Comparison of ENCODE assay signal across 23 mouse cellular contexts in the genomic region with DNA sequence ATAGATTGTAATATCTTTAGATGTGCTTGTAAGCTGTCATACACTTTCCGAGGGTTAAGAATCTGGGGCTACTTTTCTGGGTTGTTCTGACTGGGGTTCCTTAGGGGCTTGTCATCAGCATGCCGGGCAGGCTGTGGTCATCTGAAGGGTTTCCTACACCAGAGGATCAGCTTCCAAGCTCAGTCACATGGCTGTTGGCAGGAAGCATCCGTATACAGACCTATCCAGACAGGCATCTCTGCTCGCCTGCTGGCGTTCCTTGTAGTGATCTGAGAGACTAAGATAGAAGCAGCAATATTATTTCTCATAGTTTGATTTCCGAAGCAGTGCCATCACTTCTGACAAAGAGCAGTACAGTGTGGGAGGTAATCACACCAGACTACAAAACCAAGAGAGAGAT. TPM values are rescaled to one million over a fixed set of nuclear protein-coding genes. Genes with fewer than 3 reads are reported as not detected.
A peak's percentile ranks its signal among the peaks of the same experiment; 100 is the strongest.
DNase-seq lines count a peak whose midpoint lies in the region; ATAC-seq lines count a peak whose summit lies in the region.
"Had no signal": no experiment of that assay in that cellular context is flagged by ENCODE, and none has a peak within 500 bp of the region (broad histone marks: within the 10 kb centered on the region; RNA-seq: fewer than 3 reads in every experiment).

No protein-coding gene starts in this region.

- H3K4me1 ChIP-seq in heart, embryonic 12.5 days (replicated peaks): peaks cover 25% of the 10 kb centered on the region
- H3K4me1 ChIP-seq in midbrain, embryonic 15.5 days: peaks cover 13% of the 10 kb centered on the region
- H3K4me1 ChIP-seq in forebrain, embryonic 10.5 days: peaks cover 12% of the 10 kb centered on the region

- H3K27me3 ChIP-seq in heart, embryonic 12.5 days (replicated peaks): no peaks in the 10 kb centered on the region
- no peaks in the 10 kb centered on the region for H3K27me3 ChIP-seq in midbrain, embryonic 15.5 days (replicated peaks)
- H3K27me3 ChIP-seq in forebrain, embryonic 10.5 days (ENCODE audit: poor library complexity, severe bottlenecking): no peaks in the 10 kb centered on the region
- H3K27me3 ChIP-seq: embryonic facial prominence, embryonic 15.5 days; forebrain, embryonic 15.5 days; liver, embryonic 13.5 days had no signal

- no peak for ATAC-seq in heart, embryonic 12.5 days (ENCODE audit: insufficient number of reproducible peaks, low FRiP score)
- no peak for ATAC-seq in midbrain, embryonic 15.5 days (replicated peaks)
- ATAC-seq: CD4-positive, CD25-positive, alpha-beta regulatory T cell, adult 4 months; forebrain, embryonic 15.5 days had no signal

- H3K9ac ChIP-seq in heart, embryonic 12.5 days: no peak overlapping the region
- H3K9ac ChIP-seq in midbrain, embryonic 15.5 days: no peak overlapping the region
- H3K9ac ChIP-seq: embryonic facial prominence, embryonic 15.5 days; forebrain, embryonic 15.5 days; hindbrain, embryonic 14.5 days; liver, embryonic 13.5 days had no signal

- H3K4me3 ChIP-seq in heart, embryonic 12.5 days: no peak overlapping the region
- no peak overlapping the region for H3K4me3 ChIP-seq in midbrain, embryonic 15.5 days
- no peak overlapping the region for H3K4me3 ChIP-seq in forebrain, embryonic 10.5 days
- H3K4me3 ChIP-seq: embryonic facial prominence, embryonic 15.5 days; forebrain, embryonic 15.5 days; liver, embryonic 13.5 days had no signal

- no peak overlapping the region for H3K4me2 ChIP-seq in heart, embryonic 12.5 days
- no peak overlapping the region for H3K4me2 ChIP-seq in midbrain, embryonic 15.5 days
- H3K4me2 ChIP-seq: embryonic facial prominence, embryonic 15.5 days; forebrain, embryonic 15.5 days; hindbrain, embryonic 14.5 days; liver, embryonic 13.5 days; midbrain, embryonic 11.5 days had no signal

- H3K27ac ChIP-seq in heart, embryonic 12.5 days (ENCODE audit: poor library complexity, severe bottlenecking): no peak overlapping the region
- H3K27ac ChIP-seq in midbrain, embryonic 15.5 days: no peak overlapping the region
- H3K27ac ChIP-seq in forebrain, embryonic 10.5 days: no peak overlapping the region
- H3K27ac ChIP-seq: embryonic facial prominence, embryonic 15.5 days; forebrain, embryonic 15.5 days; hindbrain, embryonic 14.5 days; liver, embryonic 13.5 days had no signal

- H3K9me3 ChIP-seq in heart, embryonic 12.5 days (replicated peaks): no peaks in the 10 kb centered on the region
- H3K9me3 ChIP-seq in midbrain, embryonic 15.5 days: no peaks in the 10 kb centered on the region
- no peaks in the 10 kb centered on the region for H3K9me3 ChIP-seq in forebrain, embryonic 10.5 days
- H3K9me3 ChIP-seq: embryonic facial prominence, embryonic 15.5 days; forebrain, embryonic 15.5 days; liver, embryonic 13.5 days had no signal

- DNase-seq in heart, adult 11 months: peak; percentile 96
- peak; percentile 12 for DNase-seq in right cerebral cortex, adult 18-20 months
- no peak for DNase-seq in right cerebral cortex, postnatal 4 days
- DNase-seq in gastrocnemius, postnatal 10 days: peak; percentile 18
- DNase-seq in heart, postnatal 4 days: peak; percentile 38
- no peak for DNase-seq in forebrain, embryonic 10.5 days (ENCODE audit: extremely low spot score, low spot score)
- DNase-seq: kidney, adult 2 months; left cerebral cortex, postnatal 4 days; liver, embryonic 13.5 days; lung, postnatal 10 days; thymus, postnatal 25 days had no signal

- H3K36me3 ChIP-seq in heart, embryonic 12.5 days: peaks cover 5% of the 10 kb centered on the region; the same call in 1 of the 2 replicates
- H3K36me3 ChIP-seq in midbrain, embryonic 15.5 days (replicated peaks): no peaks in the 10 kb centered on the region
- H3K36me3 ChIP-seq in forebrain, embryonic 10.5 days (replicated peaks): 0 out of 2 replicates have a peak, but pooled peaks cover 8% of the 10 kb centered on the region
- H3K36me3 ChIP-seq: embryonic facial prominence, embryonic 15.5 days; forebrain, embryonic 15.5 days had no signal

- WGBS in heart, embryonic 12.5 days: 61% methylated on average over 6 of the region's 6 CpGs
- 90% methylated on average over 6 of the region's 6 CpGs for WGBS in midbrain, embryonic 15.5 days
- 86% methylated on average over 6 of the region's 6 CpGs for WGBS in forebrain, embryonic 10.5 days

RNA-seq across cellular contexts. Expression of gene Hadhb, which starts 4.6 kb away (rescaled TPM):
- polyA plus RNA-seq in heart, embryonic 12.5 days (2016; fragmentation: Nextera tagmentation; extraction: Ambion mirVana): 307 and 321 TPM in 2 replicates
- total RNA-seq in gastrocnemius, postnatal 10 days (2021): 100 to 1,000 TPM; 239 to 273 TPM
- total RNA-seq in heart, postnatal 4 days (2021): 1,000 to 10,000 TPM; 1,045 to 1,083 TPM
- polyA plus RNA-seq in midbrain, embryonic 15.5 days (2015; fragmentation: Nextera tagmentation; extraction: Ambion mirVana): 49.6 and 55.7 TPM in 2 replicates
- 111 and 112 TPM in 2 replicates for polyA plus RNA-seq in forebrain, embryonic 10.5 days (2016; fragmentation: Nextera tagmentation; extraction: Ambion mirVana)

RNA-seq across cellular contexts. Expression of gene Hadha, which starts 4.6 kb away (rescaled TPM):
- 237 and 239 TPM in 2 replicates for polyA plus RNA-seq in heart, embryonic 12.5 days (2016; fragmentation: Nextera tagmentation; extraction: Ambion mirVana)
- 100 to 1,000 TPM; 292 to 312 TPM for total RNA-seq in gastrocnemius, postnatal 10 days (2021)
- 1,000 to 10,000 TPM; 1,073 to 1,141 TPM for total RNA-seq in heart, postnatal 4 days (2021)
- 69.3 and 69.9 TPM in 2 replicates for polyA plus RNA-seq in midbrain, embryonic 15.5 days (2015; fragmentation: Nextera tagmentation; extraction: Ambion mirVana)
- polyA plus RNA-seq in forebrain, embryonic 10.5 days (2016; fragmentation: Nextera tagmentation; extraction: Ambion mirVana): 104 and 109 TPM in 2 replicates

RNA-seq across cellular contexts. Expression of gene Adgrf3, which starts 45.9 kb away (rescaled TPM):
- 0.37 TPM in 1 of 2 replicates, not detected in the other for polyA plus RNA-seq in heart, embryonic 12.5 days (2016; fragmentation: Nextera tagmentation; extraction: Ambion mirVana)
- total RNA-seq in gastrocnemius, postnatal 10 days (2021): not detected
- total RNA-seq in heart, postnatal 4 days (2021): under 1 TPM; 0.21 to 0.45 TPM
- polyA plus RNA-seq in midbrain, embryonic 15.5 days (2015; fragmentation: Nextera tagmentation; extraction: Ambion mirVana): not detected in 2 replicates
- not detected in 2 replicates for polyA plus RNA-seq in forebrain, embryonic 10.5 days (2016; fragmentation: Nextera tagmentation; extraction: Ambion mirVana)
- total RNA-seq: gastrocnemius, postnatal 36 days; layer of hippocampus, adult 18-20 months; left cerebral cortex, postnatal 4 days had no signal
- polyA plus RNA-seq: CD4-positive, CD25-positive, alpha-beta regulatory T cell, adult 4 months; cortical plate, adult 2 months; forebrain, embryonic 15.5 days; hindbrain, embryonic 14.5 days; liver, embryonic 13.5 days; midbrain, embryonic 11.5 days had no signal

RNA-seq across cellular contexts. Expression of gene 3110082J24Rik, which starts 53.7 kb away (rescaled TPM):
- polyA plus RNA-seq in heart, embryonic 12.5 days (2016; fragmentation: Nextera tagmentation; extraction: Ambion mirVana): not detected in 2 replicates
- not detected for total RNA-seq in gastrocnemius, postnatal 10 days (2021)
- not detected for total RNA-seq in heart, postnatal 4 days (2021)
- polyA plus RNA-seq in midbrain, embryonic 15.5 days (2015; fragmentation: Nextera tagmentation; extraction: Ambion mirVana): 3.1 and 3.9 TPM in 2 replicates
- 1.1 and 1.3 TPM in 2 replicates for polyA plus RNA-seq in forebrain, embryonic 10.5 days (2016; fragmentation: Nextera tagmentation; extraction: Ambion mirVana)
- total RNA-seq: adrenal gland, postnatal 4 days; gastrocnemius, postnatal 36 days had no signal
- polyA plus RNA-seq: CD4-positive, CD25-positive, alpha-beta regulatory T cell, adult 4 months; embryonic facial prominence, embryonic 15.5 days; kidney, adult 2 months; liver, embryonic 13.5 days; stomach, embryonic 14.5 days had no signal

RNA-seq across cellular contexts. Expression of gene Garem2, which starts 54.6 kb away (rescaled TPM):
- polyA plus RNA-seq in heart, embryonic 12.5 days (2016; fragmentation: Nextera tagmentation; extraction: Ambion mirVana): 0.40 and 0.51 TPM in 2 replicates
- total RNA-seq in gastrocnemius, postnatal 10 days (2021): under 1 TPM; 0.12 to 0.18 TPM
- under 1 TPM; 0.27 to 0.45 TPM for total RNA-seq in heart, postnatal 4 days (2021)
- 10.4 and 13.6 TPM in 2 replicates for polyA plus RNA-seq in midbrain, embryonic 15.5 days (2015; fragmentation: Nextera tagmentation; extraction: Ambion mirVana)
- polyA plus RNA-seq in forebrain, embryonic 10.5 days (2016; fragmentation: Nextera tagmentation; extraction: Ambion mirVana): 2.9 and 3.3 TPM in 2 replicates
- total RNA-seq: gastrocnemius, postnatal 36 days had no signal
- polyA plus RNA-seq: CD4-positive, CD25-positive, alpha-beta regulatory T cell, adult 4 months had no signal

Comparison
In these comparisons a context has a peak if more than half of its experiments do, and no peak if none do; other contexts are left out.
1. DNase-seq: peak in heart, adult 11 months (single experiment), right cerebral cortex, adult 18-20 months (single experiment), gastrocnemius, postnatal 10 days (single experiment) and heart, postnatal 4 days (single experiment); none in right cerebral cortex, postnatal 4 days (single experiment) and forebrain, embryonic 10.5 days (single experiment).